In the genomic region with DNA sequence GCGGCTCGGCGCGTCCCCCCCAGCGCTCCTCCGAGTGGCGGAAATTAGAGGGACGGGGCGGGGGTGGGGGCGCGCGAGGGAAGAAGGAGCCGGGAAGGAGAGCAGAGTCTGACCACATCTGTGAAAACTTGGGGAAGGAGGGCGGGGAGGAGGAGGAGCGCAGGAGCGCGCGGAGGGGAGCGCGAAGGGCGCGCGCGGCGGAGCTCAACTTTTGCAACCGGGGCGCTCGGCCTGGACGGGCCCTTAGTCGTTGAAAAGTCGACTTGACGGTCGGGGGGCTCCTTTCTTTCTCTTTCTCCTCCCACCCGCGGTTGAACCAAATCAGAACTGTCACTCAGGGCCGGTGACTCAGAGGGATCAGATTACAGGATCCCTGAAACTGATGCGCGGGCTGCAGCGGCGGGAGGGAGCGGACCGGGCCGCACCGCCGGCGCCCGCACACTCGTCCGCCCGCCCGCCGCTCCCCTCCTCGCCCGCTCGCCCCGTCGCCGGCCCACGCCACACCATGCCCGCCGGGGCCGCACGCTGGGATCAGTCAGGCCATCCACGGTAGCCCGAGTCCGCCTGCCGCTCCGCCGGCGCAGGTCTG, we compare ENCODE assay signal across 7 mouse cellular contexts. TPM values are rescaled to one million over a fixed set of nuclear protein-coding genes. Genes with fewer than 3 reads are reported as not detected.
DNase-seq lines count a peak whose midpoint lies in the region; ATAC-seq and TF ChIP-seq lines count a peak whose summit lies in the region.

No protein-coding gene starts in this region.

- peak; percentile 91 for DNase-seq in Muller cell, postnatal 12 days (ENCODE audit: inconsistent ontology term)
- DNase-seq in adrenal gland, adult 8-10 months: peak; percentile 30
- DNase-seq in forebrain, postnatal 0 days: peak; percentile 50
- peak; percentile 83 for DNase-seq in hindbrain, embryonic 11.5 days (ENCODE audit: low spot score)
- no peak for DNase-seq in liver, adult 2 months (ENCODE audit: extremely low read depth, low read depth, low spot score)
- peak; percentile 37 to 43 for DNase-seq in urinary bladder, postnatal 36 days (ENCODE audit: low spot score in 2 of 2)

- peak overlapping the region; percentile 67 for H3ac ChIP-seq in myocyte (ENCODE audit: control insufficient read depth, insufficient read length)

- no peaks in the 10 kb centered on the region for H3K79me2 ChIP-seq in liver, adult 2 months (ENCODE audit: control insufficient read depth, insufficient read depth, low read length)
- peaks cover 46% of the 10 kb centered on the region for H3K79me2 ChIP-seq in myocyte (ENCODE audit: control insufficient read depth, insufficient read depth)

- peak; percentile 49 for ATAC-seq in forebrain, postnatal 0 days
- peak; percentile 78 for ATAC-seq in hindbrain, embryonic 11.5 days (ENCODE audit: low FRiP score)

- no peaks in the 10 kb centered on the region for H3K4me1 ChIP-seq in forebrain, postnatal 0 days (ENCODE audit: insufficient read depth)
- no peaks in the 10 kb centered on the region; the same call in none of the 2 replicates for H3K4me1 ChIP-seq in hindbrain, embryonic 11.5 days (replicated peaks; ENCODE audit: control insufficient read depth, insufficient read depth, low read length)
- no peaks in the 10 kb centered on the region for H3K4me1 ChIP-seq in liver, adult 2 months (ENCODE audit: control insufficient read depth, insufficient read depth, low read length)

- peak overlapping the region; percentile 55 for H3K27ac ChIP-seq in forebrain, postnatal 0 days (ENCODE audit: low read depth, low read length)
- peak overlapping the region; percentile 97 for H3K27ac ChIP-seq in hindbrain, embryonic 11.5 days (ENCODE audit: low read depth, low read length)
- no peak overlapping the region for H3K27ac ChIP-seq in liver, adult 2 months (replicated peaks; ENCODE audit: insufficient read depth, low read depth, low read length)

- H3K4me3 ChIP-seq in forebrain, postnatal 0 days (ENCODE audit: low read depth, low read length): peak overlapping the region; percentile 64
- H3K4me3 ChIP-seq in hindbrain, embryonic 11.5 days (ENCODE audit: low read depth, low read length): peak overlapping the region; percentile 88
- H3K4me3 ChIP-seq in liver, adult 2 months (ENCODE audit: insufficient read depth, low read depth, low read length): peak overlapping the region; percentile 40
- H3K4me3 ChIP-seq in myocyte: peak overlapping the region; percentile 65

- 1% methylated on average over 60 of the region's 70 CpGs for WGBS in forebrain, postnatal 0 days
- WGBS in hindbrain, embryonic 11.5 days: 1% methylated on average over 25 of the region's 70 CpGs
- WGBS in liver, adult 2 months: 1% methylated on average over 57 of the region's 70 CpGs

- peaks cover 12% of the 10 kb centered on the region for H3K27me3 ChIP-seq in forebrain, postnatal 0 days (ENCODE audit: insufficient read depth, low read length)
- H3K27me3 ChIP-seq in hindbrain, embryonic 11.5 days (ENCODE audit: control insufficient read depth, insufficient read depth, low read length): no peaks in the 10 kb centered on the region; the same call in 1 of the 2 replicates
- peaks cover 9% of the 10 kb centered on the region; the same call in 1 of the 2 replicates for H3K27me3 ChIP-seq in liver, adult 2 months (ENCODE audit: control insufficient read depth, insufficient read depth, low read length)
- H3K27me3 ChIP-seq in myocyte (ENCODE audit: control insufficient read depth, insufficient read depth, insufficient read length): no peaks in the 10 kb centered on the region

- no peak for TF ChIP-seq CTCF in forebrain, postnatal 0 days (IDR thresholded peaks at IDR 0.05; ENCODE audit: low read depth)
- no peak for TF ChIP-seq CTCF in liver, adult 2 months (IDR thresholded peaks at IDR 0.05; ENCODE audit: low read depth, low read length)

- peak overlapping the region; percentile 61 for H3K9ac ChIP-seq in forebrain, postnatal 0 days
- H3K9ac ChIP-seq in hindbrain, embryonic 11.5 days (ENCODE audit: low read depth, low read length): peak overlapping the region; percentile 97
- H3K9ac ChIP-seq in liver, adult 2 months (ENCODE audit: low read depth, low read length): peak overlapping the region; percentile 16

- no peak for TF ChIP-seq POLR2A in liver, adult 2 months (IDR thresholded peaks at IDR 0.05; ENCODE audit: extremely low read depth, insufficient read depth, low read length)
- peak; percentile 51 for TF ChIP-seq POLR2A in myocyte (IDR thresholded peaks at IDR 0.05; ENCODE audit: insufficient read length, low read depth)

- peak overlapping the region; percentile 89 for H3K4me2 ChIP-seq in forebrain, postnatal 0 days (ENCODE audit: low read depth)
- H3K4me2 ChIP-seq in hindbrain, embryonic 11.5 days (replicated peaks; ENCODE audit: low read depth, low read length): peak overlapping the region; percentile 81
- H3K4me2 ChIP-seq in myocyte (ENCODE audit: low read depth): peak overlapping the region; percentile 35

- no peaks in the 10 kb centered on the region for H3K36me3 ChIP-seq in forebrain, postnatal 0 days (ENCODE audit: insufficient read depth)
- no peaks in the 10 kb centered on the region for H3K36me3 ChIP-seq in hindbrain, embryonic 11.5 days (ENCODE audit: control insufficient read depth, insufficient read depth, low read length)
- no peaks in the 10 kb centered on the region for H3K36me3 ChIP-seq in liver, adult 2 months (ENCODE audit: control insufficient read depth, insufficient read depth, low read length)
- H3K36me3 ChIP-seq in myocyte (ENCODE audit: control insufficient read depth, insufficient read depth): no peaks in the 10 kb centered on the region

- H3K9me3 ChIP-seq in forebrain, postnatal 0 days (ENCODE audit: low read length): no peaks in the 10 kb centered on the region
- no peaks in the 10 kb centered on the region for H3K9me3 ChIP-seq in hindbrain, embryonic 11.5 days (ENCODE audit: control insufficient read depth, low read length)

TF ChIP-seq in myocyte, 11 proteins besides CTCF, POLR2A, EP300 and RAD21:
- TF ChIP-seq TCF3 (IDR thresholded peaks at IDR 0.05; ENCODE audit: insufficient read length, low read depth): no peak
- TF ChIP-seq POLR2AphosphoS2 (IDR thresholded peaks at IDR 0.05; ENCODE audit: insufficient read length, low read depth): peak; percentile 26

RNA-seq across cellular contexts. Expression of gene Gli3, which starts 0.6 kb away (rescaled TPM):
- total RNA-seq in adrenal gland, adult 8-10 months (2022): 1 to 10 TPM; 4.4 to 7.1 (median 5.9) TPM
- total RNA-seq in forebrain, postnatal 0 days (2014; rRNA removed): 4.2 and 6.4 TPM in 2 replicates
- 2.0 and 3.4 TPM in 2 replicates for polyA plus RNA-seq in forebrain, postnatal 0 days (2015; fragmentation: Nextera tagmentation; extraction: Ambion mirVana)
- 31.0 and 34.5 TPM in 2 replicates for polyA plus RNA-seq in hindbrain, embryonic 11.5 days (2014; fragmentation: Nextera tagmentation; extraction: Ambion mirVana)
- total RNA-seq in liver, adult 2 months (2014; rRNA removed): 0.27 and 0.37 TPM in 2 replicates
- polyA plus RNA-seq in liver, adult 2 months (2012; rRNA removed): 0.15 and 0.16 TPM in 2 replicates
- 3.9 TPM for polyA plus RNA-seq in myocyte (2012; fragmentation: generic; extraction: Trizol)

Comparison
In these comparisons a context has a peak if more than half of its experiments do, and no peak if none do; other contexts are left out.
1. H3K4me2 ChIP-seq: peak in every context shown above with its lines; median percentile 89 in forebrain, postnatal 0 days; 81 in hindbrain, embryonic 11.5 days; 35 in myocyte.
2. H3K9ac ChIP-seq: peak in every context shown above with its lines; median percentile 97 in hindbrain, embryonic 11.5 days; 61 in forebrain, postnatal 0 days; 16 in liver, adult 2 months.